Mouse (Mus musculus): Measurements from ENCODE around the gene Bbs9. TPM values are rescaled to one million over a fixed set of nuclear protein-coding genes. Genes with fewer than 3 reads are reported as not detected.

Gene Bbs9
- polyA plus RNA-seq, 1 experiment from 2014 or later = 7.1 TPM

DNA sequence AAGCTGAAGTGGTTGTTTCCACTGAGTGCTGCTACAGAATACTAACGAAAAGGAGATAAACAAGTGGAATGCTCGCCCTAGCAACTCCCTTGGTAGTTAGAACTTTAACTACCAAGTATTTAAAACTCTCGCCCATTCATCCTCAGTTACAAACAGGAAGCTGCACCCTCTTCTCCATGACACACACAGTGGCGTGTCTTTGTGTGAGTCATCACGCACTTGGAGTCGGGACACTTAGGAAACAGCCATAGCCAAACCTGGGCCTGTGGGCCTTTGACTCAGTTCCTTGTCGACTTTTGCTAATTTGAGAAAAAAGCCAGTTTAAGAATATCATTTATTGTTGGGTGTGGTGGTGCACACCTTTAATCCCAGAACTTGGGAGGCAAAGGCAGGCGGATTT is 189.6 kb downstream of the Bbs9 start:
- ATAC-seq (no peak), DNase-seq (ENCODE audit: low spot score) (no peak)
- no peak overlapping the region for H3K9ac ChIP-seq (replicated peaks; ENCODE audit: low read depth)
- H3K4me3 ChIP-seq (ENCODE audit: low read depth, low read length) = no peak overlapping the region
- H3K36me3 ChIP-seq (ENCODE audit: insufficient read depth, low read length) = no peaks in the 10 kb centered on the region
- H3K27me3 ChIP-seq (replicated peaks; ENCODE audit: insufficient read depth, low read length) = no peaks in the 10 kb centered on the region
- H3K4me2 ChIP-seq (replicated peaks; ENCODE audit: low read depth, low read length) = no peak overlapping the region
- H3K4me1 ChIP-seq (ENCODE audit: insufficient read depth, low read depth, low read length) = no peaks in the 10 kb centered on the region
- 86% methylated on average over 8 of the region's 8 CpGs for WGBS
- no peak overlapping the region for H3K27ac ChIP-seq (ENCODE audit: low read length)
- TF ChIP-seq CTCF (IDR thresholded peaks at IDR 0.05) = no peak
- TF ChIP-seq EP300 (IDR thresholded peaks at IDR 0.05) = no peak
- no peaks in the 10 kb centered on the region for H3K9me3 ChIP-seq (ENCODE audit: low read length)

DNA sequence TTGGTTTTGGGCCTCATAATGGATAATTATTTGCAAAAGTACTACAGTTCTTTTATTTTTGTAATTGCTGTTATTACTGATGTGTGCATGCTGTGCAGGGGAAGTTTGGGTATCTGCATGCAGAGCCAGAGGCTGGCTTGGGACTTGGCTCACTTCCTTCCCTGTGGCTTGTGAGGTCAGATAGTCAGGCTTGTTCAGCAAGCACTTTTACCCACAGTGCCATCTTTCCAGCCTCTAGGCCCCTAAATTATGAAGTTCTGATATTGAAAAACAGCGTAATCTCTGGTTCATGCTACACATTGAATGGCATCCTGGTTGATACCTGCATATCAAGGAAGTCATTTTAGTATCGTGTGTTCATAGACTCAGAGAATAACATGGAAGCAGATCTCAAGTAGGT is 197.4 kb downstream of the Bbs9 start:
- DNase-seq (ENCODE audit: low spot score) (no peak), ATAC-seq (no peak)
- Histone ChIP-seq H3K4me1 (ENCODE audit: insufficient read depth, low read depth, low read length) (no peaks in the 10 kb centered on the region), H3K9me3 (ENCODE audit: low read length) (no peaks in the 10 kb centered on the region), H3K4me3 (ENCODE audit: low read depth, low read length) (no peak overlapping the region), H3K9ac (replicated peaks; ENCODE audit: low read depth) (no peak overlapping the region), H3K27ac (ENCODE audit: low read length) (no peak overlapping the region), H3K27me3 (replicated peaks; ENCODE audit: insufficient read depth, low read length) (no peaks in the 10 kb centered on the region), H3K4me2 (replicated peaks; ENCODE audit: low read depth, low read length) (no peak overlapping the region), H3K36me3 (ENCODE audit: insufficient read depth, low read length) (no peaks in the 10 kb centered on the region)
- 81% methylated on average over 2 of the region's 2 CpGs for WGBS
- TF ChIP-seq EP300 (IDR thresholded peaks at IDR 0.05) (no peak), CTCF (IDR thresholded peaks at IDR 0.05) (no peak)

DNA sequence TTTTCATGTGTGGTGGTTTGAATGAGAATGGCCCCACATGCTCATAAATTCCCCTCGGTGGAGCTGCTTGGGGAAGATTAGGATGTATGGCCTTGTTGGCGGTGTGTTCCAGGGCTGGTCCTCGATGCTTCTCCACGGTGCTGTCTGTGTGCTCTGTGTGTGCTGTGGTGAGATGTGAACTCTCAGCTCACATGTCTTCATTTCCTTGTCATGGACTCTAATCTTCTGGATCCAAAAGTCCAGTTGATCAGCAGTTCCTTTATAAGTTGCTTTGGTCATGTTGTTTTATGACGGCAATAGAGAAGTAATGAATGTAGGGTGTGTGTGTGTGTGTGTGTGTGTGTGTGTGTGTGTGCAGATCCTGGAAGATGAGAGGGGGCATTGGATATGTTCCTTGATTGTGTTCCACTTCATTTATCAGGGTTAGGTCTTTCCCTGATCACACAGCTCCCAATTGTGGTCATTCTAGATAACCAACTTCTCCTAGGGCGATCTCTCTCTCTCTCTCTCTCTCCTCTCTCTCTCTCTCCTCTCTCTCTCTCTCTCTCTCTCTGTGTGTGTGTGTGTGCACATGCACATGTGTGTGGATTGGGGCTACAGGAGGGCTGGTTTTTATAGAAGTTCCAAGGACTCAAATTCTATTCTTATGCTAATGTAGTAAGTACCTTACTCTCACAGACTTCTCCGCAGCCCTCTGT is 201.8 kb downstream of the Bbs9 start:
- Histone ChIP-seq H3K27me3 (replicated peaks; ENCODE audit: insufficient read depth, low read length) (no peaks in the 10 kb centered on the region), H3K9me3 (ENCODE audit: low read length) (no peaks in the 10 kb centered on the region), H3K4me3 (ENCODE audit: low read depth, low read length) (no peak overlapping the region), H3K4me2 (replicated peaks; ENCODE audit: low read depth, low read length) (no peak overlapping the region), H3K4me1 (ENCODE audit: insufficient read depth, low read depth, low read length) (no peaks in the 10 kb centered on the region), H3K27ac (ENCODE audit: low read length) (no peak overlapping the region), H3K36me3 (ENCODE audit: insufficient read depth, low read length) (no peaks in the 10 kb centered on the region), H3K9ac (replicated peaks; ENCODE audit: low read depth) (no peak overlapping the region)
- WGBS = 92% methylated on average over 7 of the region's 7 CpGs
- DNase-seq (ENCODE audit: low spot score) (no peak), ATAC-seq (no peak)
- no peak for TF ChIP-seq EP300 (IDR thresholded peaks at IDR 0.05)
- TF ChIP-seq CTCF (IDR thresholded peaks at IDR 0.05) = no peak

DNA sequence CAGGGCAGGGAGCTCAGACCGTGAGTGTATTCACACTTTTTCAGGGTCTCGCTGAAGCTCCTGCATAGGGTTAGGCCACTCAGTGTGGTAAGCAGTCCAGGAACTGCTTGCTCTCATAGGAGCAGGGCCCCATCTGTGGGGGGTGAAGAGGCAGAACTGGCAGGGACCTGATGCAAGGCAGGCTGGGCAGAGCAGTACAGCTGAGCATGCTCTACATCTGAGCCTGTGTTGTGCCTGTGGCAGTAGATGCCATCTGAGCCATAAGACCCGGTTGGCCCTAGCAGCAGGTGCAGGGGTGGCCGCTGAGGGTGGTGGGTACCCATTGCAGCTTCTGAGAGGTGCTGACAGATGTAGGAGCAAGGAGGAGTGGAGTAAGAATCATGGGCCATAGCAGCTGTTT is 202.5 kb downstream of the Bbs9 start:
- no peak overlapping the region for H3K9ac ChIP-seq (replicated peaks; ENCODE audit: low read depth)
- H3K4me3 ChIP-seq (ENCODE audit: low read depth, low read length) = no peak overlapping the region
- ATAC-seq (no peak), DNase-seq (ENCODE audit: low spot score) (no peak)
- H3K4me1 ChIP-seq (ENCODE audit: insufficient read depth, low read depth, low read length) = no peaks in the 10 kb centered on the region
- 68% methylated on average over 4 of the region's 4 CpGs for WGBS
- no peaks in the 10 kb centered on the region for H3K9me3 ChIP-seq (ENCODE audit: low read length)
- H3K4me2 ChIP-seq (replicated peaks; ENCODE audit: low read depth, low read length) = no peak overlapping the region
- TF ChIP-seq CTCF (IDR thresholded peaks at IDR 0.05) = no peak
- TF ChIP-seq EP300 (IDR thresholded peaks at IDR 0.05) = no peak
- no peaks in the 10 kb centered on the region for H3K36me3 ChIP-seq (ENCODE audit: insufficient read depth, low read length)
- H3K27me3 ChIP-seq (replicated peaks; ENCODE audit: insufficient read depth, low read length) = no peaks in the 10 kb centered on the region
- H3K27ac ChIP-seq (ENCODE audit: low read length) = no peak overlapping the region

DNA sequence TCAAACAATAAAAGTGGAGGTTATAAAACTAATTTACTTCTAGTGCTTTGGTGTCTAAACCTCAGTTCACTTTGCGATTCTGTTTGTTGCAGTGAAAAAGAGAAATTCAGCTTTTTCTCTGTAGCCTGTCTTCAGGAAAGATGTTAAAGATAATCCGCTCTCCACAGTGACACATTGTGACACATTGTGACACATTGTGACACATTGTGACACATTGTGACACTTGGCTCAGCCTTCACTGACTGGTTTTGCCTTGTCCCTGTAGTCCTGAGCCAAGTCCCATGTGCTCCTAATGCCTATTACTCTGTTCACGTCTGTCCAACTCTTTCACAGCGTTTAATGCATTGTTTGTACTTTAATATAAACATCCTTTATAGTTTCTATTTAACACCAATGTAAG is 203.0 kb downstream of the Bbs9 start:
- Histone ChIP-seq H3K4me3 (ENCODE audit: low read depth, low read length) (no peak overlapping the region), H3K27me3 (replicated peaks; ENCODE audit: insufficient read depth, low read length) (no peaks in the 10 kb centered on the region), H3K9me3 (ENCODE audit: low read length) (no peaks in the 10 kb centered on the region), H3K36me3 (ENCODE audit: insufficient read depth, low read length) (no peaks in the 10 kb centered on the region), H3K27ac (ENCODE audit: low read length) (no peak overlapping the region), H3K4me2 (replicated peaks; ENCODE audit: low read depth, low read length) (no peak overlapping the region), H3K4me1 (ENCODE audit: insufficient read depth, low read depth, low read length) (no peaks in the 10 kb centered on the region), H3K9ac (replicated peaks; ENCODE audit: low read depth) (no peak overlapping the region)
- no peak for ATAC-seq
- WGBS = 50% methylated on average over 4 of the region's 4 CpGs
- no peak for DNase-seq (ENCODE audit: low spot score)
- TF ChIP-seq CTCF (IDR thresholded peaks at IDR 0.05) (no peak), EP300 (IDR thresholded peaks at IDR 0.05) (no peak)

DNA sequence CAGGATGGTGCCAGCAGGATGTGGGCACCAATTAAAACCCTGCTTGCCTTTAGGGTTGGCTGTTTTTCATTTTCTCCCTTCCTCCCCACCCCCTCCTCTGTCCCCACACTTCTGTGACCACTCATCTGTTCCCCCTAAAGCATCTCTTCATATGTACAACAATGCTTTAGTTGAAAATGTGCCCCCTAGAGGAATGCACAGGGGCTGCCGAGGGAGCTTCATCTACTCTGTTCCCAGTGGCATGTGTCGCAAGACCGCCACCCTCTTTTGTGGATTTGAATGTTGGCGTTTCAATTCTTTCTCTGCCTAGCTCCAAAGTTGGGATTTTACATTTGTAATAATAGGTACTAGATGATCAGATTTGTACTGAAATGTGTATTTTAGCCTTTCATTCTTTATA is 204.0 kb downstream of the Bbs9 start:
- Histone ChIP-seq H3K27ac (ENCODE audit: low read length) (no peak overlapping the region), H3K36me3 (ENCODE audit: insufficient read depth, low read length) (no peaks in the 10 kb centered on the region), H3K4me2 (replicated peaks; ENCODE audit: low read depth, low read length) (no peak overlapping the region), H3K27me3 (replicated peaks; ENCODE audit: insufficient read depth, low read length) (no peaks in the 10 kb centered on the region), H3K4me1 (ENCODE audit: insufficient read depth, low read depth, low read length) (no peaks in the 10 kb centered on the region), H3K9ac (replicated peaks; ENCODE audit: low read depth) (no peak overlapping the region), H3K9me3 (ENCODE audit: low read length) (no peaks in the 10 kb centered on the region), H3K4me3 (ENCODE audit: low read depth, low read length) (no peak overlapping the region)
- DNase-seq (ENCODE audit: low spot score) = no peak
- TF ChIP-seq EP300 (IDR thresholded peaks at IDR 0.05) (no peak), CTCF (IDR thresholded peaks at IDR 0.05) (no peak; the same call in 1 of the 2 replicates)
- 90% methylated on average over 4 of the region's 4 CpGs for WGBS
- ATAC-seq = no peak

DNA sequence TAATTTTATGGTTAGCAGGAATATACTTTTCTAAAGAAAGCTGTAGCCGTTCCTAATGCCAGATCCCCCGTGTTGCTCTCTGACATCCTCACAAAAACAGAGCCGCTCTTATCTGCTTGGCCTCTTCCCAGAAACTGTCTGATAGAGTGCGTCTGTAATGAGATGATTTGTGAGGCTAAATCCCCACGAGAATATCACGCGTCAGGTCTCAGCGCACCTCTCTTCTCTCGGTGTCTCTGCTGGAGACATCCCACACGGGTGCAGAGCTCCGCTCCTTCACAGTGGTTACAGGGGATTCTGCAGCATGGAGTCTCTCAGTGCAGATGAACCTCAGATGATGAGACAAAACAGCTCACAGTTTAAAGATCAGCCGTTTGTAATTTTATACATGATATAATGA is 204.5 kb downstream of the Bbs9 start:
- ATAC-seq (no peak), DNase-seq (ENCODE audit: low spot score) (no peak)
- no peak overlapping the region for H3K4me3 ChIP-seq (ENCODE audit: low read depth, low read length)
- no peaks in the 10 kb centered on the region for H3K36me3 ChIP-seq (ENCODE audit: insufficient read depth, low read length)
- H3K27ac ChIP-seq (ENCODE audit: low read length) = no peak overlapping the region
- WGBS = 58% methylated on average over 12 of the region's 12 CpGs
- TF ChIP-seq CTCF (IDR thresholded peaks at IDR 0.05) = no peak
- no peak for TF ChIP-seq EP300 (IDR thresholded peaks at IDR 0.05)
- no peaks in the 10 kb centered on the region for H3K4me1 ChIP-seq (ENCODE audit: insufficient read depth, low read depth, low read length)
- no peak overlapping the region for H3K9ac ChIP-seq (replicated peaks; ENCODE audit: low read depth)
- no peaks in the 10 kb centered on the region for H3K27me3 ChIP-seq (replicated peaks; ENCODE audit: insufficient read depth, low read length)
- no peaks in the 10 kb centered on the region for H3K9me3 ChIP-seq (ENCODE audit: low read length)
- no peak overlapping the region for H3K4me2 ChIP-seq (replicated peaks; ENCODE audit: low read depth, low read length)
